Mouse (Mus musculus) intestine, embryonic 14.5 days (tissue): ENCODE data around the gene Fntb. TPM values are rescaled to one million over a fixed set of nuclear protein-coding genes. Genes with fewer than 3 reads are reported as not detected.
A peak's percentile ranks its signal among the peaks of the same experiment; 100 is the strongest.
"Not testable (repeated sequence)": the region's sequence is repeated elsewhere in the genome, so short reads cannot be mapped to it uniquely, and the experiment has no call there.

Experiments
- ATAC-seq: fragments of 200-750 bp; cut with Nextera tagmentation; replicated peaks from 2 replicates; pipeline ENCODE4 v1.8.0; 2017; ENCODE audit warnings: low read depth, moderate number of reproducible peaks, moderate TSS enrichment, moderate library complexity; ENCODE audit not compliant: low FRiP score, low TSS enrichment
- DNase-seq: peaks from one replicate; pipeline ENCODE4 v3.0.0-alpha.2; 2018; ENCODE audit warnings: low spot score
- H3K27ac ChIP-seq: fragments of 300-500 bp; sonication (generic); 2 replicates; pipeline ENCODE4 v1.5.1; 2014; ENCODE audit warnings: low read depth, mild to moderate bottlenecking, control low read depth
- H3K27me3 ChIP-seq: fragments of 300-500 bp; sonication (generic); replicated peaks from 2 replicates; pipeline ENCODE4 v1.6.1; 2014; ENCODE audit warnings: low read length, control low read depth; ENCODE audit not compliant: control insufficient read depth, insufficient read depth
- H3K36me3 ChIP-seq: fragments of 300-500 bp; sonication (generic); 2 replicates; pipeline ENCODE4 v1.6.1; 2014; ENCODE audit warnings: low read length, control low read depth; ENCODE audit not compliant: control insufficient read depth, insufficient read depth
- H3K4me1 ChIP-seq: fragments of 300-500 bp; sonication (generic); replicated peaks from 2 replicates; pipeline ENCODE4 v1.6.1; 2014; ENCODE audit warnings: low read length, control low read depth, mixed read lengths; ENCODE audit not compliant: control insufficient read depth, insufficient read depth
- H3K4me2 ChIP-seq: fragments of 300-500 bp; sonication (generic); 2 replicates; pipeline ENCODE4 v1.6.1; 2014; ENCODE audit warnings: low read length
- H3K4me3 ChIP-seq: fragments of 300-500 bp; sonication (generic); 2 replicates; pipeline ENCODE4 v1.5.1; 2014; ENCODE audit warnings: low read depth, low read length, control low read depth, mixed read lengths
- H3K9ac ChIP-seq: fragments of 300-500 bp; sonication (generic); 2 replicates; pipeline ENCODE4 v1.6.1; 2014; ENCODE audit warnings: mild to moderate bottlenecking, low read length
- H3K9me3 ChIP-seq: fragments of 300-500 bp; sonication (generic); 2 replicates; pipeline ENCODE4 v1.6.1; 2016; ENCODE audit warnings: low read length, control low read depth; ENCODE audit not compliant: control insufficient read depth
- WGBS: fragments of 180-500 bp; shearing (Covaris S2); extraction: QIAGEN DNeasy Blood & Tissue Kit; methylation state at CpG from one replicate; pipeline ENCODE4 v1.1.7; 2014; 5-methylcytosine and 5-hydroxymethylcytosine counted together
- polyA plus RNA-seq: library from polyadenylated mRNA; unstranded; fragments of >200 nt; fragmentation: Nextera tagmentation; extraction: Ambion mirVana; gene quantifications from 2 replicates; pipeline ENCODE4 v1.2.1, GENCODE M21; 2014

Fntb gene
- polyA plus RNA-seq, 1 experiment from 2014 or later, result 39.3 TPM

DNA sequence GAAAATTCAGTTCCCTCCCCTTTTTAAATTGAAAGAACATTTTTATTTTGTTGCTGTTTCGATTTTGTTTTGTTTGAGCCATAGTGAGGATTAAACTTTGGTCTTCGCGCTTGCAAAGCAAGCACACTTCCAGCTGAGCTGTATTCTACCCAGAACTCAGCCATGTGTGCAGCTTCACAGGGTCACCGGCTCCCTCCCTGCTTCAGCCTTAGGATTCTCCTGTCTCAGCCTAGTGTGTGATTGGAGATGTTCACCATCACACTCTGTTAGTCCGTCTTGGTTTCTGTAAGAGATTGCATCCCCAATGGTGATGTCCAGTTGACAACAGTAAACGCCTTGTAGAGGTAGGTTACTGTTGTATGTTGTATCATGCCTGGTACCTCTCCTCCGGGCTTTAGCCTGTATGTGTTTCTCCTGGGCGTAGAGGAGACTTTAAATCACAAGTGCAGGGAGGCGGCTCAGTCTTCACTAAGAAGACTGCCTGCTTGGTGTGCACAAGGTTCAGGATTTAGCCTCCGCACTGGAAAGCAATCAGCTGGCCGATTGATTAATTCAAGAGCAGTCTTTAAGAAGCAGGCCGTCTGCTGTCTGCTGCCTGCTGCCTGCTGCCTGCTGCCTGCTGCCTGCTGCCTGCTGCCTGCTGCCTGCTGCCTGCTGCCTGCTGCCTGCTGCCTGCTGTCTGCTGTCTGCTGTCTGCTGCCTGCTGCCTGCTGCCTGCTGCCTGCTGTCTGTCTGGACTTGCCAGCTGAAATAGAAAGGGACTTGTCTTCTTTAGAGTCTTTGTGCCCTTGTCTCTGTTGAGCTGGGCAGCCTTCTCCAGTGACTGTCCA is 15.5 kb downstream of the Fntb start:
- Histone ChIP-seq H3K4me3 (no peak overlapping the region), H3K9ac (no peak overlapping the region), H3K36me3 (no peaks in the 10 kb centered on the region), H3K4me1 (no peaks in the 10 kb centered on the region), H3K4me2 (no peak overlapping the region), H3K27me3 (no peaks in the 10 kb centered on the region), H3K27ac (no peak overlapping the region), H3K9me3 (no peaks in the 10 kb centered on the region)
- DNase-seq, result no peak
- WGBS, result 75% methylated on average over 12 of the region's 12 CpGs
- no peak for ATAC-seq

DNA sequence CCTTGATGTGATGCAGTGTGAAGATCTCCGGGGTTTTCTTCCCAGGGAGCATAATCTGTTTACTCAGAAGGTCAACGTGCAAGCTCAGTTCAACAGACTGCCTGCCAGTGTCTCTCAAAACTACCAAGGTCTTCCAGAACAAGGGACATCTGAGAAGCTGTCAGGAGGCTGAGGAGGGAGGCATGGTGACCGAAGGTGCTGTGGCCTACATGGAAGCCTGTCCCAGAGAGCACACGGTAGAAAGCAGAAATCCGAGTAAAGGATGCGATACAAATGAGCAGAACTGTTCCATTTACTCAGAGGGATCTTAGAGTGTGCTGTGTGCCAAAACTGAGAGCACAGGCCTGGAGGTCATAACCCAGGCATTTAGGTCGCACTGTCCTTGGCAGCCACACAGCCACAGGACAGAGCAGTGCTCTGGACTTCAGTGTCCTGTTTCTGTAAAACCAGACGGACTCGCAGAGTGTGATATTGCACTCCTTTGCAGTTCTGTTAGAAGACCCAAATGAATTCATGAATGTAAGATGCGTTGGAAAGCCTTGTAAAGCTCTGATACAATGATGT is 18.7 kb downstream of the Fntb start:
- no peak for DNase-seq
- no peaks in the 10 kb centered on the region for H3K36me3 ChIP-seq
- no peak overlapping the region for H3K4me2 ChIP-seq
- no peak overlapping the region for H3K4me3 ChIP-seq
- H3K27ac ChIP-seq, result no peak overlapping the region
- no peaks in the 10 kb centered on the region for H3K9me3 ChIP-seq
- 50% methylated on average over 10 of the region's 10 CpGs for WGBS
- ATAC-seq, result no peak
- no peaks in the 10 kb centered on the region for H3K4me1 ChIP-seq
- no peak overlapping the region for H3K9ac ChIP-seq
- H3K27me3 ChIP-seq, result no peaks in the 10 kb centered on the region

DNA sequence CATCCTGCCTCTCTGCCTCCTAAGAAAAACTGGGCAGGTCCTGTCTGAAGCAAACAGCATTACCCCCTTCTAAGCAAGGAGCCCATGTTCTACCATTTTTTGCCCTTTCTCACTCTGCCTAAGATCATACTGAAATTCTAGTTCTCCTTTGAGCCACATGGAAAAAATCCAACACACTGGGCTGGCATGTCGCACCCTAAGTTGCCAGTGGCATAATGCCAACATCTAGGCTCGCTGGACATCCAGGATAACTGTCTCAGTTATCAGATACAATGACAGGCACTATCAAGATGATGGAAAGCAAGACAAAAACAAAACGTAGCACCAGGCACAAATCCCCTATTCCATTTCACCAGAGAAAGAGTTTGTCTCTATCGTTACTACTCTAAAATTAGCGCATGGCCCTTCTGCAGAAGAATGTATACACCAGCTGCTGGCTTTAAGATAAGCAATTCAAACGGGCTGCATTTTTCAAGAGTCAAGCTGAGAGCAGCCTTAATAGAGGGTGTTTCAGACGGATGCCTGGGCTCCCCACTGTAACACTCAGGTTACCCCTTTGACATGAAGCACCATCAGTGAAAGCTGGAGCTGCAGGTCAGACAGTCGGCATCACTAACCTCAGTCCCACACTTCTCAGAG is 25.2 kb downstream of the Fntb start:
- H3K9ac ChIP-seq, result no peak overlapping the region
- H3K4me2 ChIP-seq, result no peak overlapping the region
- no peak overlapping the region for H3K4me3 ChIP-seq
- no peaks in the 10 kb centered on the region for H3K9me3 ChIP-seq
- peak overlapping the region; percentile 24; the same call in 1 of the 2 replicates for H3K27ac ChIP-seq
- no peaks in the 10 kb centered on the region for H3K36me3 ChIP-seq
- peaks cover 4% of the 10 kb centered on the region; the same call in 1 of the 2 replicates for H3K4me1 ChIP-seq
- no peaks in the 10 kb centered on the region for H3K27me3 ChIP-seq
- ATAC-seq (no peak), DNase-seq (no peak)
- 26% methylated on average over 8 of the region's 8 CpGs for WGBS

DNA sequence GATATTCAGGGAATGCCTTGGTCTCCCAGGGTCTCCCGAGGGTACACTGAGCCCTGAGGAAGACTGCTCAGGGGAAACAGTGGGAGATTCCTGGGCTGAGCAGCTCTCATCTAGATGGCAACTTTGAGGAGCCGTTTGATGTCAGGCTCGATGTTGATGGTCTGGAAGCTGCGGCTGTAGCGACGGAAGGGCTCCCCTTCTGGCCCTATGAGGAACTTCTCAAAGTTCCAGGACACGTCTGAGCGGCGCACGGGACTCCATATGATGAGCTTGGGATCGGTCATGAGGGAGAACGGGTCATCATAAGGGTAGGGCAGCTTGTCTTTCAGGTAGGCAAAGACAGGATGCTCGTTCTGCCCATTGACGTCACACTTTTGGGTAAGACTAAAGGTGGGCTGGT is 27.2 kb downstream of the Fntb start:
- H3K27ac ChIP-seq, H3K27me3 ChIP-seq, ATAC-seq, H3K4me1 ChIP-seq, DNase-seq, H3K9me3 ChIP-seq, H3K4me3 ChIP-seq, H3K36me3 ChIP-seq, H3K9ac ChIP-seq, H3K4me2 ChIP-seq: not testable (repeated sequence)
- WGBS, result 62% methylated on average over 14 of the region's 14 CpGs

DNA sequence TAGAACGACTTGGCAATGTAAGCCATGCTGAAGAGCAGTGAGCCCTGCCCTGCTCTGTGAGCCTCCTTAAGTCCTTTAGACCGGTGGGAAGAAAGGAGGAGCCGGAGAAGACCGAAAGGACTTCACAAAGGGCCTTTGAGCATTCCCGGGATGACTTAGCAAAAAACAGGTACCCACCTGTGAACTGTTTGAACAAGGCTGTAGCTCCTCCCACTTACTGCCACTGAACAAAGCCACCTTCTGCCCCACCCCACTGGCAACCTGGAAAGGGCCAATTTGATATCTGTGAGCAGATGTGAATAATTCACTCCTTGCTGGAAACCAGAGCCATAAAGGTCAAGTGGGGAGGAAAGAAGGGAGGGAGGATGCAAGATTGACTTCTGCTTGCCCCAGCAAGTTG is 30.0 kb downstream of the Fntb start, which contains the start of gene Gpx2:
Gpx2 (minus strand) TSS at position 205 of the 400 bp plus-strand sequence.
- H3K4me3 ChIP-seq, result no peak within 1 kb of the TSS
- WGBS, result 59% methylated on average over 5 of the region's 5 CpGs

DNA sequence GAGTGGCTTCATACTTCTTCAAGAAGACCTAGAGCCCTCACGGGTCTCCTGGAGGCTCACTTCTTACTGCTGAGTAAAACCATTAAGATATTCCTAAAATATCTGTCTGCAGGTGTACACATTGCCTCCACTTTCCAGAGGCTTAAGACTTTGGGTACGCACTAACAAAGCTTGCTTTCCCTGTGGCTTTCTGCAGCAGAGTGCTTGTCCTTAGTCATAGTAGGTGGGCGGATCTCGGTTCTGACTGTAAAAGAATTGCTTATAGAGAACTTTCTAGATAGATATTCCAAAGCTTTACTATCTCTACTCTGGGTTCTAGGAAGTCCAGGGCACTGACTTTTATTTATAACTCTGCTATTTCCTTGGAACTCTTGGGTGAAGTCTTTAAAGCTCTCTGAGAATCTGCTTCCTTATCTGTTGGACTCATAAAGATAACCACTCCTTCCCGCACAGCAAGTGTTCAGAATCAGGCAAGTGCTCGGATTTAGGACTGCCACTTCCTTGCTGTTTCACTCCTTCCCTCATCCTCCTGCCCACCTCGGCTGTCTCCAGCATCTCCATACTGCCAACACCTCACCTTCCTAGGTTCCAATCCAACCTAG is 31.6 kb downstream of the Fntb start:
- Histone ChIP-seq H3K9ac (no peak overlapping the region), H3K27ac (no peak overlapping the region), H3K4me3 (no peak overlapping the region), H3K4me1 (no peaks in the 10 kb centered on the region), H3K9me3 (no peaks in the 10 kb centered on the region), H3K36me3 (no peaks in the 10 kb centered on the region), H3K27me3 (no peaks in the 10 kb centered on the region), H3K4me2 (no peak overlapping the region)
- no peak for ATAC-seq
- DNase-seq, result no peak
- WGBS, result 74% methylated on average over 7 of the region's 7 CpGs

More for the DNA sequence above, 30.0 kb downstream of the Fntb start, which contains the start of gene Gpx2:
- H3K4me1 ChIP-seq, result peaks cover 4% of the 10 kb centered on the region; the same call in 1 of the 2 replicates
- DNase-seq (no peak), ATAC-seq (peak; percentile 67; the same call in 1 of the 2 replicates)
- H3K36me3 ChIP-seq, result no peaks in the 10 kb centered on the region
- no peaks in the 10 kb centered on the region for H3K27me3 ChIP-seq
- H3K9ac ChIP-seq, result no peak within 1 kb of the TSS
- no peak within 1 kb of the TSS for H3K27ac ChIP-seq
- H3K4me2 ChIP-seq, result 0 out of 2 replicates have a peak within 1 kb of the TSS, but pooled peaks have one; percentile 2
- no peaks in the 10 kb centered on the region for H3K9me3 ChIP-seq

DNA sequence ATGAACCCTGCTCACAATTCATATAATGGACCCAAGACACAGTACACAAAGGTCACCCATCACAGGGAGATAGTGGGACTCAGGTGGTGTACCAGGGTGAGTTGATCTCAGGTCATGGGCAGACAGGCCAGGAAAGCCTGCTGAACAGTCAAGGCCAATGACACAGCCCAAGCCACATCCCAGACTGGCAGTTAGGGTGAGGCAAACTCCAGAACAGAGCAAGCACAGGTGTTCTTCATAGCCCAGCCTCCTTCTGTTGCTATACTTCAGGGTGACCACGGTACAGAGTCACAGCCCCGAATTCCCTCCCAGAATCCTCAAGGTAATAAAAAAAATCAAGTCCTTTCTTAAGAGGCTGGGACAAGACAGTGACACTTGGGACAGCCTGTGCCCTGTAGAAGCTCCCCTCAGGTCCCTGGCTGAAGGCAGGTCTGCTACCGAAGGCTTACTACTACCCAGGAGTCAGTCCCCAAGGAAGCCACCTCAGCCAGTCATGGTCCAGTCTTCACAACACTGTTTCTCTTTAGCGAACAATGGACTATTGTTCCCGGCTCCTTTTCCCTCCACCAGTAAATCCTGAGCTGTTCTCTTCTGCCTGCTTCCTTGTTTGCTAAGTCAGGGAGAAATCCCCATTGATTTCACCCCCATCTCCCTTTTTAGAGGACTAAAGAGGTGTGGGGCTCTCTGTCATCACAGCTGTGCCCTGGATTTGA is 32.8 kb downstream of the Fntb start:
- H3K9ac ChIP-seq, result no peak overlapping the region
- DNase-seq (no peak), ATAC-seq (peak; percentile 43; the same call in 1 of the 2 replicates)
- no peak overlapping the region for H3K4me3 ChIP-seq
- no peak overlapping the region for H3K4me2 ChIP-seq
- no peaks in the 10 kb centered on the region for H3K9me3 ChIP-seq
- H3K27ac ChIP-seq, result 0 out of 2 replicates have a peak overlapping the region, but pooled peaks have one; percentile 16
- WGBS, result 66% methylated on average over 5 of the region's 5 CpGs
- H3K4me1 ChIP-seq, result no peaks in the 10 kb centered on the region
- no peaks in the 10 kb centered on the region for H3K36me3 ChIP-seq
- H3K27me3 ChIP-seq, result no peaks in the 10 kb centered on the region

DNA sequence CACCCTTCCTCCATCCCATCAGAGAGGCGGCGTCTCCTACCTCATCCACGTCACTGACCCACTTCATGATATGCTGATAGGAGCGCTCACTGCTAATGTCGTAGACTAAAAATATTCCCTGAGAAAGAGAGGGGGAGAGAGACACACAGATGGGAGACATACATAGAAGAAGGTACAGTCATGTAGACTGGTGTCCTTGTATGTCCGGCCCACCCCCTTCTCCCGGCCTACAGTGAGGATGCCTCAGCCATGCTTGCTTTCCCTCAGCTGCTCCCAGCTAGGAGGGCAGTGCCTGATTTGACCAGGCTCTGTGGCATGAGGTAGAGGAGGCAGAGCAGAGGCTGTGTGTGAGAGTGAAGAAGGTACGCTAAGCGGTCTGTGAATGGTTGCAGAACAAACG is 37.6 kb downstream of the Fntb start:
- Histone ChIP-seq H3K27ac (no peak overlapping the region), H3K9ac (no peak overlapping the region), H3K4me3 (no peak overlapping the region), H3K36me3 (no peaks in the 10 kb centered on the region), H3K4me1 (no peaks in the 10 kb centered on the region), H3K27me3 (no peaks in the 10 kb centered on the region), H3K9me3 (no peaks in the 10 kb centered on the region), H3K4me2 (no peak overlapping the region)
- no peak for DNase-seq
- WGBS, result 91% methylated on average over 10 of the region's 10 CpGs
- ATAC-seq, result no peak
